ENCODE assay signal across 25 mouse cellular contexts in genomic region chr13:28838216-28838615, GRCm38 (mm10).
DNase-seq lines count a peak whose midpoint lies in the region; ATAC-seq lines count a peak whose summit lies in the region.
"Had no signal": no experiment of that assay in that cellular context is flagged by ENCODE, and none has a peak within 500 bp of the region (broad histone marks: within the 10 kb centered on the region; RNA-seq: fewer than 3 reads in every experiment).

No protein-coding gene starts in this region.

- no peak overlapping the region for H3K9ac ChIP-seq in forebrain, embryonic 15.5 days (replicated peaks)
- H3K9ac ChIP-seq in forebrain, embryonic 12.5 days: no peak overlapping the region
- H3K9ac ChIP-seq in lung, embryonic 15.5 days: no peak overlapping the region
- no peak overlapping the region for H3K9ac ChIP-seq in embryonic facial prominence, embryonic 14.5 days (ENCODE audit: low read depth, low read length)
- no peak overlapping the region for H3K9ac ChIP-seq in limb, embryonic 13.5 days
- H3K9ac ChIP-seq: heart, embryonic 15.5 days had no signal

- 82% methylated on average over 3 of the region's 3 CpGs for WGBS in forebrain, embryonic 15.5 days
- WGBS in forebrain, embryonic 12.5 days: 75% methylated on average over 3 of the region's 3 CpGs
- WGBS in lung, embryonic 15.5 days: 62% methylated on average over 3 of the region's 3 CpGs
- 58% methylated on average over 3 of the region's 3 CpGs for WGBS in embryonic facial prominence, embryonic 14.5 days
- WGBS in limb, embryonic 13.5 days: 59% methylated on average over 3 of the region's 3 CpGs

- H3K4me3 ChIP-seq in forebrain, embryonic 15.5 days: no peak overlapping the region
- no peak overlapping the region for H3K4me3 ChIP-seq in forebrain, embryonic 12.5 days (replicated peaks)
- no peak overlapping the region for H3K4me3 ChIP-seq in lung, embryonic 15.5 days
- no peak overlapping the region for H3K4me3 ChIP-seq in embryonic facial prominence, embryonic 14.5 days (ENCODE audit: low read depth, low read length)
- no peak overlapping the region for H3K4me3 ChIP-seq in limb, embryonic 13.5 days
- H3K4me3 ChIP-seq: forebrain, embryonic 10.5 days; heart, embryonic 15.5 days; midbrain, embryonic 10.5 days; myocyte had no signal

- ATAC-seq in forebrain, embryonic 15.5 days (replicated peaks): no peak
- no peak for ATAC-seq in forebrain, embryonic 12.5 days (ENCODE audit: low FRiP score)
- no peak; the same call in 1 of the 2 replicates for ATAC-seq in lung, embryonic 15.5 days (ENCODE audit: borderline replicate concordance, extremely low read depth, low FRiP score, low TSS enrichment)
- ATAC-seq in embryonic facial prominence, embryonic 14.5 days (ENCODE audit: low read depth): peak; percentile 54; the same call in 1 of the 2 replicates
- ATAC-seq in limb, embryonic 13.5 days (ENCODE audit: low FRiP score, low read depth): peak; percentile 19; the same call in 1 of the 2 replicates
- ATAC-seq: activated CD4-positive, CD25-positive, alpha-beta regulatory T cell, adult 4 months; inflammation-experienced regulatory T-cells, adult 6 months; midbrain, embryonic 16.5 days had no signal

- H3K27me3 ChIP-seq in forebrain, embryonic 15.5 days: no peaks in the 10 kb centered on the region
- no peaks in the 10 kb centered on the region for H3K27me3 ChIP-seq in forebrain, embryonic 12.5 days
- no peaks in the 10 kb centered on the region for H3K27me3 ChIP-seq in lung, embryonic 15.5 days
- H3K27me3 ChIP-seq in embryonic facial prominence, embryonic 14.5 days (replicated peaks; ENCODE audit: control insufficient read depth, insufficient read depth, low read length): no peaks in the 10 kb centered on the region
- no peaks in the 10 kb centered on the region for H3K27me3 ChIP-seq in limb, embryonic 13.5 days
- H3K27me3 ChIP-seq: heart, embryonic 15.5 days had no signal

- H3K36me3 ChIP-seq in forebrain, embryonic 15.5 days: no peaks in the 10 kb centered on the region
- no peaks in the 10 kb centered on the region for H3K36me3 ChIP-seq in forebrain, embryonic 12.5 days (replicated peaks)
- no peaks in the 10 kb centered on the region for H3K36me3 ChIP-seq in lung, embryonic 15.5 days
- H3K36me3 ChIP-seq in embryonic facial prominence, embryonic 14.5 days (ENCODE audit: control insufficient read depth, insufficient read depth, low read length): no peaks in the 10 kb centered on the region
- H3K36me3 ChIP-seq in limb, embryonic 13.5 days: peaks cover 4% of the 10 kb centered on the region; the same call in 1 of the 2 replicates
- H3K36me3 ChIP-seq: heart, embryonic 15.5 days had no signal

- H3K4me1 ChIP-seq in forebrain, embryonic 15.5 days: peaks cover 38% of the 10 kb centered on the region
- H3K4me1 ChIP-seq in forebrain, embryonic 12.5 days: peaks cover 18% of the 10 kb centered on the region
- peaks cover 18% of the 10 kb centered on the region for H3K4me1 ChIP-seq in lung, embryonic 15.5 days
- peaks cover 19% of the 10 kb centered on the region for H3K4me1 ChIP-seq in embryonic facial prominence, embryonic 14.5 days (ENCODE audit: control insufficient read depth, insufficient read depth, low read length)
- H3K4me1 ChIP-seq in limb, embryonic 13.5 days: peaks cover 41% of the 10 kb centered on the region

- no peak for DNase-seq in lung, postnatal 4 days
- peak; percentile 24 for DNase-seq in embryonic facial prominence, embryonic 14.5 days (ENCODE audit: low spot score)
- DNase-seq in right cerebral cortex, adult 18-20 months: no peak
- no peak for DNase-seq in urinary bladder, postnatal 14 days (ENCODE audit: low spot score)
- DNase-seq: adrenal gland, adult 8-10 months; cerebellum, adult 18-20 months; cerebellum, postnatal 36 days; embryo, embryonic 11 days; gastrocnemius, postnatal 25 days; heart, postnatal 36 days; kidney, adult 18-20 months; left cerebral cortex, postnatal 4 days; right cerebral cortex, postnatal 14 days had no signal

- no peaks in the 10 kb centered on the region for H3K9me3 ChIP-seq in forebrain, embryonic 15.5 days
- no peaks in the 10 kb centered on the region for H3K9me3 ChIP-seq in forebrain, embryonic 12.5 days
- no peaks in the 10 kb centered on the region for H3K9me3 ChIP-seq in lung, embryonic 15.5 days
- H3K9me3 ChIP-seq in embryonic facial prominence, embryonic 14.5 days (ENCODE audit: control insufficient read depth, low read length): no peaks in the 10 kb centered on the region
- H3K9me3 ChIP-seq in limb, embryonic 13.5 days: no peaks in the 10 kb centered on the region
- H3K9me3 ChIP-seq: forebrain, embryonic 10.5 days; heart, embryonic 15.5 days; midbrain, embryonic 10.5 days had no signal

- H3K4me2 ChIP-seq in forebrain, embryonic 15.5 days (replicated peaks): no peak overlapping the region
- no peak overlapping the region for H3K4me2 ChIP-seq in forebrain, embryonic 12.5 days
- H3K4me2 ChIP-seq in lung, embryonic 15.5 days: no peak overlapping the region
- H3K4me2 ChIP-seq in embryonic facial prominence, embryonic 14.5 days (ENCODE audit: low read depth, low read length): no peak overlapping the region
- peak overlapping the region; percentile 41; the same call in 1 of the 2 replicates for H3K4me2 ChIP-seq in limb, embryonic 13.5 days (replicated peaks)
- H3K4me2 ChIP-seq: heart, embryonic 15.5 days; liver, embryonic 11.5 days had no signal

- 0 out of 2 replicates have a peak overlapping the region, but pooled peaks have one; percentile 0 for H3K27ac ChIP-seq in forebrain, embryonic 15.5 days (replicated peaks)
- no peak overlapping the region for H3K27ac ChIP-seq in forebrain, embryonic 12.5 days
- H3K27ac ChIP-seq in lung, embryonic 15.5 days: peak overlapping the region; percentile 25
- H3K27ac ChIP-seq in embryonic facial prominence, embryonic 14.5 days (replicated peaks; ENCODE audit: low read depth, low read length): no peak overlapping the region
- peak overlapping the region; percentile 24; the same call in 1 of the 2 replicates for H3K27ac ChIP-seq in limb, embryonic 13.5 days
- H3K27ac ChIP-seq: forebrain, embryonic 10.5 days; heart, embryonic 15.5 days; midbrain, embryonic 10.5 days had no signal

Comparison
In these comparisons a context has a peak if more than half of its experiments do, and no peak if none do; other contexts are left out.
1. H3K27ac ChIP-seq: peak in forebrain, embryonic 15.5 days (single experiment), lung, embryonic 15.5 days (single experiment) and limb, embryonic 13.5 days (single experiment); none in forebrain, embryonic 12.5 days (single experiment) and embryonic facial prominence, embryonic 14.5 days (single experiment).
2. ATAC-seq: peak in embryonic facial prominence, embryonic 14.5 days (single experiment) and limb, embryonic 13.5 days (single experiment); none in forebrain, embryonic 15.5 days (single experiment), forebrain, embryonic 12.5 days (single experiment) and lung, embryonic 15.5 days (single experiment).